In genomic region chr11:99110370-99111110, GRCm38 (mm10) we compare ENCODE assay signal across 12 mouse cellular contexts. TPM values are rescaled to one million over a fixed set of nuclear protein-coding genes. Genes with fewer than 3 reads are reported as not detected.
DNase-seq lines count a peak whose midpoint lies in the region; TF ChIP-seq lines count a peak whose summit lies in the region.
"Had no signal": no experiment of that assay in that cellular context is flagged by ENCODE, and none has a peak within 500 bp of the region (broad histone marks: within the 10 kb centered on the region; RNA-seq: fewer than 3 reads in every experiment).

No protein-coding gene starts in this region.

- 72% methylated on average over 15 of the region's 15 CpGs for WGBS in liver, adult 2 months
- WGBS in limb, embryonic 10.5 days: 84% methylated on average over 15 of the region's 15 CpGs

- H3K9me3 ChIP-seq in E14TG2a.4 (ENCODE audit: low read length): no peaks in the 10 kb centered on the region
- no peaks in the 10 kb centered on the region for H3K9me3 ChIP-seq in limb, embryonic 10.5 days (replicated peaks)
- H3K9me3 ChIP-seq: neural tube, embryonic 12.5 days had no signal

- peak; percentile 74 for DNase-seq in liver, adult 2 months (ENCODE audit: extremely low read depth, low read depth, low spot score)
- no peak for DNase-seq in liver
- peak; percentile 65 for DNase-seq in WW6 (ENCODE audit: low read depth, low spot score)
- no peak for DNase-seq in limb, embryonic 10.5 days (ENCODE audit: low spot score)
- DNase-seq in right cerebral cortex, postnatal 25 days: no peak
- DNase-seq in gastrocnemius, postnatal 36 days: no peak
- no peak for DNase-seq in embryo, embryonic 10 days (ENCODE audit: low spot score)
- DNase-seq: cerebellum, postnatal 36 days; lung, postnatal 36 days had no signal

- H3K79me2 ChIP-seq in liver, adult 2 months (ENCODE audit: control insufficient read depth, insufficient read depth, low read length): no peaks in the 10 kb centered on the region

- H3K9ac ChIP-seq in liver, adult 2 months (ENCODE audit: low read depth, low read length): no peak overlapping the region
- H3K9ac ChIP-seq: neural tube, embryonic 12.5 days had no signal

- no peaks in the 10 kb centered on the region for H3K36me3 ChIP-seq in liver, adult 2 months (ENCODE audit: control insufficient read depth, insufficient read depth, low read length)
- H3K36me3 ChIP-seq in E14TG2a.4 (ENCODE audit: insufficient read depth, low read length): no peaks in the 10 kb centered on the region
- H3K36me3 ChIP-seq in limb, embryonic 10.5 days: 0 out of 2 replicates have a peak, but pooled peaks cover 2% of the 10 kb centered on the region
- H3K36me3 ChIP-seq: neural tube, embryonic 12.5 days had no signal

- H3K27ac ChIP-seq in liver, adult 2 months (replicated peaks; ENCODE audit: insufficient read depth, low read depth, low read length): no peak overlapping the region
- peak overlapping the region; percentile 58; the same call in 1 of the 2 replicates for H3K27ac ChIP-seq in limb, embryonic 10.5 days
- H3K27ac ChIP-seq: neural tube, embryonic 12.5 days had no signal

- H3K4me3 ChIP-seq in liver, adult 2 months (ENCODE audit: insufficient read depth, low read depth, low read length): no peak overlapping the region
- H3K4me3 ChIP-seq in E14TG2a.4 (replicated peaks; ENCODE audit: low read length): no peak overlapping the region
- H3K4me3 ChIP-seq in limb, embryonic 10.5 days: no peak overlapping the region
- H3K4me3 ChIP-seq: neural tube, embryonic 12.5 days had no signal

- intact Hi-C loops in gastrocnemius, postnatal 36 days (cut with DNase I): no loop called here

- TF ChIP-seq CTCF in liver, adult 2 months (IDR thresholded peaks at IDR 0.05; ENCODE audit: low read depth, low read length): peak; percentile 62; the same call in 1 of the 2 replicates
- TF ChIP-seq CTCF in E14TG2a.4 (conservative IDR thresholded peaks at IDR 0.05; ENCODE audit: low read length): peak; percentile 86

- no peak for TF ChIP-seq POLR2A in liver, adult 2 months (IDR thresholded peaks at IDR 0.05; ENCODE audit: extremely low read depth, insufficient read depth, low read length)

- H3K27me3 ChIP-seq in liver, adult 2 months (ENCODE audit: control insufficient read depth, insufficient read depth, low read length): no peaks in the 10 kb centered on the region
- H3K27me3 ChIP-seq in E14TG2a.4 (ENCODE audit: insufficient read depth, low read length): no peaks in the 10 kb centered on the region
- no peaks in the 10 kb centered on the region for H3K27me3 ChIP-seq in limb, embryonic 10.5 days (ENCODE audit: low read depth, poor library complexity, severe bottlenecking)
- H3K27me3 ChIP-seq: neural tube, embryonic 12.5 days had no signal

- H3K4me1 ChIP-seq in liver, adult 2 months (ENCODE audit: control insufficient read depth, insufficient read depth, low read length): peaks cover 12% of the 10 kb centered on the region
- peaks cover 50% of the 10 kb centered on the region for H3K4me1 ChIP-seq in E14TG2a.4 (replicated peaks; ENCODE audit: low read depth, low read length)
- H3K4me1 ChIP-seq in limb, embryonic 10.5 days: peaks cover 47% of the 10 kb centered on the region

RNA-seq across cellular contexts. Expression of gene Tns4, which starts 21.4 kb away (rescaled TPM):
- 0.27 and 0.46 TPM in 2 replicates for total RNA-seq in liver, adult 2 months (2014; rRNA removed)
- 0.27 and 1.2 TPM in 2 replicates for polyA plus RNA-seq in liver, adult 2 months (2012; rRNA removed)
- polyA plus RNA-seq in limb, embryonic 10.5 days (2016; fragmentation: Nextera tagmentation; extraction: Ambion mirVana): 0.74 and 1.4 TPM in 2 replicates
- total RNA-seq in gastrocnemius, postnatal 36 days (2021): not detected

RNA-seq across cellular contexts. Expression of gene Ccr7, which starts 44.3 kb away (rescaled TPM):
- total RNA-seq in liver, adult 2 months (2014; rRNA removed): 0.55 and 0.74 TPM in 2 replicates
- 0.91 and 1.5 TPM in 2 replicates for polyA plus RNA-seq in liver, adult 2 months (2012; rRNA removed)
- polyA plus RNA-seq in limb, embryonic 10.5 days (2016; fragmentation: Nextera tagmentation; extraction: Ambion mirVana): 0.82 and 1.3 TPM in 2 replicates
- total RNA-seq in gastrocnemius, postnatal 36 days (2021): not detected
- total RNA-seq: layer of hippocampus, postnatal 10 days had no signal

Comparison
In these comparisons a context has a peak if more than half of its experiments do, and no peak if none do; other contexts are left out.
1. DNase-seq: peak in liver, adult 2 months (single experiment) and WW6 (single experiment); none in liver (single experiment), limb, embryonic 10.5 days (single experiment), right cerebral cortex, postnatal 25 days (single experiment), gastrocnemius, postnatal 36 days (0 of 2) and embryo, embryonic 10 days (single experiment).